Mouse (Mus musculus) right cerebral cortex, adult 2 months (tissue): ENCODE data around the gene Zfyve27.

Experiments
- DNase-seq, 2 experiments: peaks; one replicate each; pipeline ENCODE4 v3.0.0; 2021 to 2022; ENCODE audit warnings: low spot score in 2 of 2

Zfyve27 gene

GRCm38 (mm10) chr19:42163764-42164163 lies at the start of gene Zfyve27:
Gene Zfyve27, plus strand, starts transcription at chr19:42163951.
- no peak for DNase-seq

- no peak for DNase-seq
Measured at GRCm38 (mm10) chr19:42115783-42116335, 47.9 kb upstream of the Zfyve27 start.

GRCm38 (mm10) chr19:42118142-42118541 lies 45.6 kb upstream of the Zfyve27 start:
- no peak for DNase-seq

GRCm38 (mm10) chr19:42118596-42118995 lies 45.2 kb upstream of the Zfyve27 start:
- no peak for DNase-seq

- DNase-seq = no peak
Measured at GRCm38 (mm10) chr19:42120451-42120850, 43.3 kb upstream of the Zfyve27 start.

- peak in 1 of 2 experiments; percentile 16 for DNase-seq
Measured at GRCm38 (mm10) chr19:42124684-42125083, 39.1 kb upstream of the Zfyve27 start.

- no peak for DNase-seq
Measured at GRCm38 (mm10) chr19:42125501-42126218, 38.1 kb upstream of the Zfyve27 start.

GRCm38 (mm10) chr19:42126219-42126605 lies 37.5 kb upstream of the Zfyve27 start:
- DNase-seq = peak in 1 of 2 experiments; percentile 36

- no peak for DNase-seq
Measured at GRCm38 (mm10) chr19:42127024-42127423, 36.7 kb upstream of the Zfyve27 start.

- DNase-seq = no peak
Measured at GRCm38 (mm10) chr19:42128052-42128740, 35.6 kb upstream of the Zfyve27 start.

- DNase-seq = peak; percentile 98
Measured at GRCm38 (mm10) chr19:42128787-42129508, 34.8 kb upstream of the Zfyve27 start, which contains the start of gene Avpi1. Gene Avpi1, minus strand, starts transcription at chr19:42129059.

- peak in 1 of 2 experiments; percentile 50 for DNase-seq
Measured at GRCm38 (mm10) chr19:42129509-42130293, 34.0 kb upstream of the Zfyve27 start.

- no peak for DNase-seq
Measured at GRCm38 (mm10) chr19:42130294-42130606, 33.5 kb upstream of the Zfyve27 start.

GRCm38 (mm10) chr19:42131101-42131500 lies 32.6 kb upstream of the Zfyve27 start:
- DNase-seq = peak in 1 of 2 experiments; percentile 23

GRCm38 (mm10) chr19:42135070-42135469 lies 28.7 kb upstream of the Zfyve27 start:
- no peak for DNase-seq

GRCm38 (mm10) chr19:42136126-42136525 lies 27.6 kb upstream of the Zfyve27 start:
- DNase-seq = no peak

- DNase-seq = no peak
Measured at GRCm38 (mm10) chr19:42137167-42137672, 26.5 kb upstream of the Zfyve27 start.

GRCm38 (mm10) chr19:42138517-42139285 lies 25.1 kb upstream of the Zfyve27 start:
- no peak for DNase-seq

GRCm38 (mm10) chr19:42139724-42140517 lies 23.8 kb upstream of the Zfyve27 start:
- DNase-seq = peak in 1 of 2 experiments; percentile 18

GRCm38 (mm10) chr19:42141998-42142397 lies 21.8 kb upstream of the Zfyve27 start:
- DNase-seq = no peak
